In genomic region chr2:133850485-133850884, GRCm38 (mm10) we compare ENCODE assay signal across 18 mouse cellular contexts.
"Had no signal": no experiment of that assay in that cellular context is flagged by ENCODE, and none has a peak within 500 bp of the region (broad histone marks: within the 10 kb centered on the region; RNA-seq: fewer than 3 reads in every experiment).

No protein-coding gene starts in this region.

- H3K27ac ChIP-seq: kidney, embryonic 15.5 days; limb, embryonic 12.5 days; limb, embryonic 15.5 days; liver, embryonic 14.5 days; macrophage; midbrain, embryonic 12.5 days; midbrain, embryonic 15.5 days; neural tube, embryonic 12.5 days; neural tube, embryonic 15.5 days had no signal

- ATAC-seq: liver, postnatal 0 days; lung, postnatal 0 days; midbrain, embryonic 15.5 days had no signal

- H3K36me3 ChIP-seq: kidney, embryonic 15.5 days; limb, embryonic 12.5 days; limb, embryonic 15.5 days; midbrain, embryonic 12.5 days; midbrain, embryonic 15.5 days; neural tube, embryonic 12.5 days; neural tube, embryonic 15.5 days had no signal

- H3K9me3 ChIP-seq: kidney, embryonic 15.5 days; limb, embryonic 12.5 days; limb, embryonic 15.5 days; midbrain, embryonic 12.5 days; midbrain, embryonic 15.5 days; neural tube, embryonic 12.5 days; neural tube, embryonic 15.5 days had no signal

- H3K4me1 ChIP-seq: kidney, embryonic 15.5 days; limb, embryonic 15.5 days; midbrain, embryonic 12.5 days; midbrain, embryonic 15.5 days; neural tube, embryonic 12.5 days; neural tube, embryonic 15.5 days had no signal

- H3K9ac ChIP-seq: kidney, embryonic 15.5 days; limb, embryonic 12.5 days; limb, embryonic 15.5 days; liver, embryonic 14.5 days; liver, postnatal 0 days; lung, embryonic 14.5 days; midbrain, embryonic 12.5 days; midbrain, embryonic 15.5 days; neural tube, embryonic 12.5 days; neural tube, embryonic 15.5 days had no signal

- H3K4me2 ChIP-seq: kidney, embryonic 15.5 days; limb, embryonic 12.5 days; limb, embryonic 15.5 days; liver, embryonic 11.5 days; lung, embryonic 14.5 days; midbrain, embryonic 12.5 days; midbrain, embryonic 15.5 days; neural tube, embryonic 12.5 days; neural tube, embryonic 15.5 days had no signal

- H3K4me3 ChIP-seq: kidney, embryonic 15.5 days; limb, embryonic 12.5 days; limb, embryonic 15.5 days; midbrain, embryonic 12.5 days; midbrain, embryonic 15.5 days; neural tube, embryonic 12.5 days; neural tube, embryonic 15.5 days had no signal

- DNase-seq: kidney, postnatal 10 days; kidney, postnatal 36 days; left cerebral cortex, postnatal 4 days; liver, postnatal 0 days; lung, embryonic 14.5 days; thymus, adult 18-20 months; thymus, postnatal 4 days had no signal

- H3K27me3 ChIP-seq: kidney, embryonic 15.5 days; limb, embryonic 12.5 days; limb, embryonic 15.5 days; midbrain, embryonic 12.5 days; midbrain, embryonic 15.5 days; neural tube, embryonic 12.5 days; neural tube, embryonic 15.5 days had no signal
